In the genomic region with DNA sequence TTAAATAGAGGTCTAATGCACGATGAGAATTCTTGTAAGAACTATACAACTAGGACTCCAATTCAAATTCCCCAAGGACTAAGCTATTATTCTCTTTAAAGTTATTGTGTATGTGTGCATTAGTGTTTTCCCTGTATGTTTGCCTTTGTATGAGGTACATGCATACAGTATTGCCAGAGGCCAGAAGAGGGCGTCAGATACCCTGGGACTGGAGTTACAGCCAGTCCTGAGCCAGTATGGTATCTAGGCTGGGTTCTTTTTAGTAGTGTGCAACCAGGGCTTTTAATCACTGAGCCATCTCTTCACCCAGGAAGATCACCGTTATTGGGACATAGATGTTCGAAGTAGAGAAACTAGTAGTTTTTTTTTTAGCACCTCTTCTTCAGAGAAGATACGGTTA, we compare ENCODE assay signal across 12 mouse cellular contexts.
A peak's percentile ranks its signal among the peaks of the same experiment; 100 is the strongest.
DNase-seq lines count a peak whose midpoint lies in the region; ATAC-seq and TF ChIP-seq lines count a peak whose summit lies in the region.
"Had no signal": no experiment of that assay in that cellular context is flagged by ENCODE, and none has a peak within 500 bp of the region (broad histone marks: within the 10 kb centered on the region; RNA-seq: fewer than 3 reads in every experiment).

No protein-coding gene starts in this region.

- H3K9me3 ChIP-seq in hindbrain, postnatal 0 days (ENCODE audit: low read length) = peaks cover 5% of the 10 kb centered on the region; the same call in 1 of the 2 replicates
- no peaks in the 10 kb centered on the region for H3K9me3 ChIP-seq in hindbrain, embryonic 13.5 days
- H3K9me3 ChIP-seq: embryonic facial prominence, embryonic 12.5 days; limb, embryonic 15.5 days had no signal

- no peaks in the 10 kb centered on the region for H3K36me3 ChIP-seq in hindbrain, postnatal 0 days (ENCODE audit: insufficient read depth, low read length)
- H3K36me3 ChIP-seq in hindbrain, embryonic 13.5 days = no peaks in the 10 kb centered on the region
- H3K36me3 ChIP-seq in splenic B cell, adult 2 months (ENCODE audit: control insufficient read depth, insufficient read depth, low read length, poor library complexity, severe bottlenecking) = no peaks in the 10 kb centered on the region
- H3K36me3 ChIP-seq: embryonic facial prominence, embryonic 12.5 days; limb, embryonic 15.5 days had no signal

- DNase-seq in hindbrain, postnatal 0 days (ENCODE audit: low spot score) = peak; percentile 11
- peak; percentile 5 for DNase-seq in right cerebral cortex, adult 18-20 months
- no peak for DNase-seq in right cerebral cortex, adult 2 months (ENCODE audit: low spot score in 2 of 2)
- DNase-seq in embryo, embryonic 10.5 days (ENCODE audit: low spot score) = peak; percentile 65
- DNase-seq in splenic B cell, adult 2 months (ENCODE audit: low read depth, low spot score) = peak; percentile 14
- no peak for DNase-seq in urinary bladder, postnatal 36 days (ENCODE audit: low spot score in 2 of 2)
- DNase-seq: gastrocnemius, postnatal 10 days had no signal

- no peaks in the 10 kb centered on the region for H3K4me1 ChIP-seq in hindbrain, postnatal 0 days (ENCODE audit: insufficient read depth, low read length)
- no peaks in the 10 kb centered on the region for H3K4me1 ChIP-seq in hindbrain, embryonic 13.5 days (replicated peaks)
- H3K4me1 ChIP-seq: embryonic facial prominence, embryonic 12.5 days; limb, embryonic 15.5 days had no signal

- no peak overlapping the region for H3K27ac ChIP-seq in hindbrain, postnatal 0 days
- H3K27ac ChIP-seq in hindbrain, embryonic 13.5 days = no peak overlapping the region
- H3K27ac ChIP-seq: embryonic facial prominence, embryonic 12.5 days; limb, embryonic 15.5 days had no signal

- H3K4me2 ChIP-seq in hindbrain, postnatal 0 days (ENCODE audit: low read depth, low read length) = no peak overlapping the region
- H3K4me2 ChIP-seq in hindbrain, embryonic 13.5 days = no peak overlapping the region
- H3K4me2 ChIP-seq: embryonic facial prominence, embryonic 12.5 days; limb, embryonic 15.5 days had no signal

- no peaks in the 10 kb centered on the region for H3K27me3 ChIP-seq in hindbrain, postnatal 0 days (ENCODE audit: insufficient read depth, low read length)
- 0 out of 2 replicates have a peak, but pooled peaks cover 3% of the 10 kb centered on the region for H3K27me3 ChIP-seq in hindbrain, embryonic 13.5 days
- no peaks in the 10 kb centered on the region for H3K27me3 ChIP-seq in splenic B cell, adult 2 months (ENCODE audit: control insufficient read depth, insufficient read depth, low read length, poor library complexity, severe bottlenecking)
- H3K27me3 ChIP-seq: embryonic facial prominence, embryonic 12.5 days had no signal

- 67% methylated on average over 5 of the region's 5 CpGs for WGBS in hindbrain, postnatal 0 days
- WGBS in hindbrain, embryonic 13.5 days = 64% methylated on average over 5 of the region's 5 CpGs

- no peak overlapping the region for H3K9ac ChIP-seq in hindbrain, postnatal 0 days (replicated peaks; ENCODE audit: low read length)
- H3K9ac ChIP-seq in hindbrain, embryonic 13.5 days = no peak overlapping the region
- H3K9ac ChIP-seq: embryonic facial prominence, embryonic 12.5 days; limb, embryonic 15.5 days had no signal

- no peak overlapping the region for H3K4me3 ChIP-seq in hindbrain, postnatal 0 days (ENCODE audit: low read length)
- no peak overlapping the region for H3K4me3 ChIP-seq in hindbrain, embryonic 13.5 days
- H3K4me3 ChIP-seq: embryonic facial prominence, embryonic 12.5 days; limb, embryonic 15.5 days had no signal

- peak; percentile 51 for TF ChIP-seq CTCF in hindbrain, postnatal 0 days (IDR thresholded peaks at IDR 0.05; ENCODE audit: low read depth)

- ATAC-seq in hindbrain, postnatal 0 days = no peak
- no peak for ATAC-seq in hindbrain, embryonic 13.5 days (ENCODE audit: low FRiP score)
- no peak for ATAC-seq in erythroblast, adult 5-6 weeks (replicated peaks; ENCODE audit: low FRiP score, poor library complexity, severe bottlenecking)
- ATAC-seq: inflammation-experienced regulatory T-cells, adult 6 months had no signal

Comparison
In these comparisons a context has a peak if more than half of its experiments do, and no peak if none do; other contexts are left out.
1. DNase-seq: peak in hindbrain, postnatal 0 days (single experiment), right cerebral cortex, adult 18-20 months (single experiment), embryo, embryonic 10.5 days (single experiment) and splenic B cell, adult 2 months (single experiment); none in right cerebral cortex, adult 2 months (0 of 2) and urinary bladder, postnatal 36 days (0 of 2).